Mouse (Mus musculus) gastrocnemius, postnatal 25 days (tissue): ENCODE results near the gene Has3. TPM values are rescaled to one million over a fixed set of nuclear protein-coding genes. Genes with fewer than 3 reads are reported as not detected.
A peak's percentile ranks its signal among the peaks of the same experiment; 100 is the strongest.

Source experiments
- DNase-seq: peaks from one replicate; pipeline ENCODE4 v3.0.0; 2022
- total RNA-seq, 2 experiments: library from RNA; stranded (reverse); gene quantifications; 1 replicate in 1 of 2; 2 replicates in 1 of 2; pipeline ENCODE4 v1.2.3; 2021

Has3 gene
- total RNA-seq, 2 experiments from 2014 or later: 0.74 to 1.3 TPM

GRCm38 (mm10) chr8:106929921-106930320 is 59.9 kb downstream of the Has3 start:
- DNase-seq: no peak

GRCm38 (mm10) chr8:106932376-106933065 is 62.5 kb downstream of the Has3 start:
- peak; percentile 13 for DNase-seq

- no peak for DNase-seq
These were observed 63.6 kb downstream of the Has3 start for GRCm38 (mm10) chr8:106933506-106934143.

Other genes with a start within 250 kb of the Has3 start
- 1 to 10 TPM; 8.9 to 9.9 TPM for gene Tango6, start 187.2 kb upstream of the Has3 start, total RNA-seq
- gene Utp4, start 23.4 kb downstream of the Has3 start, total RNA-seq: 10 to 100 TPM; 18.0 to 20.0 TPM
- gene Sntb2, start 65.5 kb downstream of the Has3 start, total RNA-seq: 1 to 10 TPM; 6.1 to 6.9 TPM
- 10 to 100 TPM; 53.1 to 56.2 TPM for gene Vps4a, start 161.0 kb downstream of the Has3 start, total RNA-seq
- gene Pdf, start 178.4 kb downstream of the Has3 start, total RNA-seq: 10 to 100 TPM; 35.7 to 39.8 TPM
- gene Cog8, start 186.4 kb downstream of the Has3 start, total RNA-seq: 10 to 100 TPM; 15.8 to 17.6 TPM
- gene Nip7, start 186.6 kb downstream of the Has3 start, total RNA-seq: 10 to 100 TPM; 14.7 to 18.5 TPM
- gene Tmed6, start 195.4 kb downstream of the Has3 start, total RNA-seq: not detected
- gene Terf2, start 226.3 kb downstream of the Has3 start, total RNA-seq: 10 to 100 TPM; 10.2 to 10.9 TPM